Mouse (Mus musculus) kidney, adult 2 months (tissue): ENCODE results near the gene Spns2.

ENCODE experiments used
- CTCF ChIP-seq: fragments of 200-500 bp; conservative IDR thresholded peaks from 2 replicates; pipeline ENCODE4 v1.5.1; 2011; ENCODE audit warnings: low read depth, mild to moderate bottlenecking, control low read depth, low read length, moderate library complexity, mixed read lengths; ENCODE audit not compliant: insufficient read depth, insufficient read length
- POLR2A ChIP-seq: fragments of 200-500 bp; IDR thresholded peaks from one replicate; pipeline ENCODE4 v1.6.1; 2011; ENCODE audit warnings: low read depth, low read length, control low read depth

- TF ChIP-seq CTCF = no peak
- no peak for TF ChIP-seq POLR2A
Measured at GRCm38 (mm10) chr11:72522616-72523041, 32.9 kb upstream of the Spns2 start.
